Mouse (Mus musculus) hindbrain, embryonic 16.5 days (tissue): ENCODE measurements around the gene Rsrc1. TPM values are rescaled to one million over a fixed set of nuclear protein-coding genes. Genes with fewer than 3 reads are reported as not detected.
A peak's percentile ranks its signal among the peaks of the same experiment; 100 is the strongest.

ENCODE experiments used
- ATAC-seq: fragments of 200-750 bp; cut with Nextera tagmentation; 2 replicates; pipeline ENCODE4 v1.8.0; 2017; ENCODE audit warnings: moderate TSS enrichment, moderate library complexity
- H3K27ac ChIP-seq: fragments of 300-500 bp; sonication (generic); 2 replicates; pipeline ENCODE4 v1.5.1; 2014; ENCODE audit warnings: low read depth, mild to moderate bottlenecking, control low read depth, low read length, moderate library complexity
- H3K27me3 ChIP-seq: fragments of 300-500 bp; sonication (generic); replicated peaks from 2 replicates; pipeline ENCODE4 v1.6.1; 2014; ENCODE audit warnings: low read length; ENCODE audit not compliant: control insufficient read depth, insufficient read depth
- H3K36me3 ChIP-seq: fragments of 300-500 bp; sonication (generic); 2 replicates; pipeline ENCODE4 v1.6.1; 2014; ENCODE audit warnings: mild to moderate bottlenecking, low read length, moderate library complexity, mixed read lengths; ENCODE audit not compliant: control insufficient read depth, insufficient read depth
- H3K4me1 ChIP-seq: fragments of 300-500 bp; sonication (generic); 2 replicates; pipeline ENCODE4 v1.6.1; 2014; ENCODE audit warnings: low read depth, low read length; ENCODE audit not compliant: control insufficient read depth, insufficient read depth
- H3K4me2 ChIP-seq: fragments of 300-500 bp; sonication (generic); 2 replicates; pipeline ENCODE4 v1.6.1; 2014; ENCODE audit warnings: mild to moderate bottlenecking, low read length, control low read depth, moderate library complexity
- H3K4me3 ChIP-seq: fragments of 300-500 bp; sonication (generic); 2 replicates; pipeline ENCODE4 v1.5.1; 2014; ENCODE audit warnings: mild to moderate bottlenecking, low read length, control low read depth, moderate library complexity
- H3K9ac ChIP-seq: fragments of 300-500 bp; sonication (generic); 2 replicates; pipeline ENCODE4 v1.6.1; 2014; ENCODE audit warnings: low read depth, mild to moderate bottlenecking, control low read depth, low read length, moderate library complexity
- H3K9me3 ChIP-seq: fragments of 300-500 bp; sonication (generic); 2 replicates; pipeline ENCODE4 v1.6.1; 2014; ENCODE audit warnings: mild to moderate bottlenecking, low read length, moderate library complexity; ENCODE audit not compliant: control insufficient read depth
- WGBS: fragments of 180-500 bp; shearing (Covaris S2); extraction: QIAGEN DNeasy Blood & Tissue Kit; methylation state at CpG from one replicate; pipeline ENCODE4 v1.1.7; 2014; 5-methylcytosine and 5-hydroxymethylcytosine counted together
- polyA plus RNA-seq: library from polyadenylated mRNA; unstranded; fragments of >200 nt; fragmentation: Nextera tagmentation; extraction: Ambion mirVana; gene quantifications from 2 replicates; pipeline ENCODE4 v1.2.1, GENCODE M21; 2015

Rsrc1 gene
- polyA plus RNA-seq, 1 experiment from 2014 or later, result 30.4 TPM

- no peaks in the 10 kb centered on the region for H3K9me3 ChIP-seq
- WGBS, result 67% methylated on average over 6 of the region's 6 CpGs
- H3K36me3 ChIP-seq, result no peaks in the 10 kb centered on the region
- peak; percentile 58; the same call in 1 of the 2 replicates for ATAC-seq
- no peak overlapping the region for H3K4me2 ChIP-seq
- H3K27ac ChIP-seq, result no peak overlapping the region
- H3K27me3 ChIP-seq, result no peaks in the 10 kb centered on the region
- H3K4me3 ChIP-seq, result no peak overlapping the region
- no peaks in the 10 kb centered on the region for H3K4me1 ChIP-seq
- H3K9ac ChIP-seq, result no peak overlapping the region
These were observed 308.3 kb downstream of the Rsrc1 start for GRCm38 (mm10) chr3:67289482-67289881.

GRCm38 (mm10) chr3:67308725-67309124, 327.5 kb downstream of the Rsrc1 start:
- 23% methylated on average over 2 of the region's 2 CpGs for WGBS
- no peak for ATAC-seq

GRCm38 (mm10) chr3:67309644-67310311, 328.6 kb downstream of the Rsrc1 start:
- no peak overlapping the region for H3K9ac ChIP-seq
- H3K27ac ChIP-seq, result no peak overlapping the region
- H3K36me3 ChIP-seq, result no peaks in the 10 kb centered on the region
- 33% methylated on average over 7 of the region's 7 CpGs for WGBS
- no peak overlapping the region for H3K4me2 ChIP-seq
- H3K9me3 ChIP-seq, result no peaks in the 10 kb centered on the region
- ATAC-seq, result peak; percentile 61; the same call in 1 of the 2 replicates
- no peaks in the 10 kb centered on the region for H3K4me1 ChIP-seq
- no peaks in the 10 kb centered on the region for H3K27me3 ChIP-seq
- no peak overlapping the region for H3K4me3 ChIP-seq

More at GRCm38 (mm10) chr3:67308725-67309124, 327.5 kb downstream of the Rsrc1 start:
- Histone ChIP-seq H3K27me3 (no peaks in the 10 kb centered on the region), H3K4me3 (no peak overlapping the region), H3K9me3 (no peaks in the 10 kb centered on the region), H3K4me1 (no peaks in the 10 kb centered on the region), H3K27ac (no peak overlapping the region), H3K4me2 (no peak overlapping the region), H3K36me3 (no peaks in the 10 kb centered on the region), H3K9ac (no peak overlapping the region)

- H3K4me1 ChIP-seq, result no peaks in the 10 kb centered on the region
- H3K36me3 ChIP-seq, result no peaks in the 10 kb centered on the region
- no peak for ATAC-seq
- 61% methylated on average over 2 of the region's 2 CpGs for WGBS
- H3K9ac ChIP-seq, result no peak overlapping the region
- no peaks in the 10 kb centered on the region for H3K9me3 ChIP-seq
- no peak overlapping the region for H3K4me3 ChIP-seq
- H3K27me3 ChIP-seq, result no peaks in the 10 kb centered on the region
- no peak overlapping the region for H3K4me2 ChIP-seq
- H3K27ac ChIP-seq, result no peak overlapping the region
These were observed 330.2 kb downstream of the Rsrc1 start for GRCm38 (mm10) chr3:67311436-67311835.

- 82% methylated on average over 4 of the region's 4 CpGs for WGBS
- no peaks in the 10 kb centered on the region for H3K27me3 ChIP-seq
These were observed 341.2 kb downstream of the Rsrc1 start for GRCm38 (mm10) chr3:67322422-67322821.

GRCm38 (mm10) chr3:67339558-67339957, 358.4 kb downstream of the Rsrc1 start:
- no peaks in the 10 kb centered on the region for H3K27me3 ChIP-seq
- WGBS, result 62% methylated on average over 3 of the region's 3 CpGs
- no peak overlapping the region for H3K27ac ChIP-seq
- H3K36me3 ChIP-seq, result no peaks in the 10 kb centered on the region
- no peak overlapping the region for H3K4me2 ChIP-seq
- no peaks in the 10 kb centered on the region for H3K9me3 ChIP-seq
- no peak for ATAC-seq
- no peaks in the 10 kb centered on the region for H3K4me1 ChIP-seq
- no peak overlapping the region for H3K9ac ChIP-seq
- no peak overlapping the region for H3K4me3 ChIP-seq

More at GRCm38 (mm10) chr3:67322422-67322821, 341.2 kb downstream of the Rsrc1 start:
- Histone ChIP-seq H3K36me3 (no peaks in the 10 kb centered on the region), H3K9ac (no peak overlapping the region), H3K9me3 (no peaks in the 10 kb centered on the region), H3K27ac (no peak overlapping the region), H3K4me2 (no peak overlapping the region), H3K4me3 (no peak overlapping the region), H3K4me1 (no peaks in the 10 kb centered on the region)
- ATAC-seq, result no peak

GRCm38 (mm10) chr3:67340921-67341320, 359.7 kb downstream of the Rsrc1 start:
- H3K36me3 ChIP-seq, result no peaks in the 10 kb centered on the region
- WGBS, result 35% methylated on average over 7 of the region's 7 CpGs
- no peak overlapping the region for H3K27ac ChIP-seq
- H3K9me3 ChIP-seq, result no peaks in the 10 kb centered on the region
- H3K9ac ChIP-seq, result no peak overlapping the region
- ATAC-seq, result 0 out of 2 replicates have a peak, but pooled peaks have one; percentile 42
- no peaks in the 10 kb centered on the region for H3K4me1 ChIP-seq
- H3K4me3 ChIP-seq, result no peak overlapping the region
- H3K27me3 ChIP-seq, result no peaks in the 10 kb centered on the region
- H3K4me2 ChIP-seq, result no peak overlapping the region

GRCm38 (mm10) chr3:67343004-67343662, 361.9 kb downstream of the Rsrc1 start:
- no peak; the same call in 1 of the 2 replicates for ATAC-seq

GRCm38 (mm10) chr3:67344599-67344998, 363.4 kb downstream of the Rsrc1 start:
- ATAC-seq, result peak; percentile 58
- Histone ChIP-seq H3K27me3 (no peaks in the 10 kb centered on the region), H3K4me2 (no peak overlapping the region), H3K36me3 (no peaks in the 10 kb centered on the region), H3K9me3 (no peaks in the 10 kb centered on the region), H3K27ac (no peak overlapping the region), H3K4me3 (no peak overlapping the region), H3K4me1 (no peaks in the 10 kb centered on the region), H3K9ac (no peak overlapping the region)
- 9% methylated on average over 2 of the region's 2 CpGs for WGBS

More at GRCm38 (mm10) chr3:67343004-67343662, 361.9 kb downstream of the Rsrc1 start:
- Histone ChIP-seq H3K9me3 (no peaks in the 10 kb centered on the region), H3K4me2 (no peak overlapping the region), H3K9ac (no peak overlapping the region), H3K27me3 (no peaks in the 10 kb centered on the region), H3K4me1 (no peaks in the 10 kb centered on the region), H3K4me3 (no peak overlapping the region), H3K36me3 (no peaks in the 10 kb centered on the region), H3K27ac (no peak overlapping the region)
- 54% methylated on average over 5 of the region's 5 CpGs for WGBS
